Comparison of ENCODE assay signal across 24 mouse cellular contexts in genomic region chr3:62409555-62410182, GRCm38 (mm10).
DNase-seq lines count a peak whose midpoint lies in the region; ATAC-seq lines count a peak whose summit lies in the region.
"Had no signal": no experiment of that assay in that cellular context is flagged by ENCODE, and none has a peak within 500 bp of the region (broad histone marks: within the 10 kb centered on the region; RNA-seq: fewer than 3 reads in every experiment).

No protein-coding gene starts in this region.

- no peak overlapping the region for H3K4me3 ChIP-seq in hindbrain, embryonic 13.5 days
- no peak overlapping the region for H3K4me3 ChIP-seq in hindbrain, embryonic 16.5 days (ENCODE audit: low read length)
- no peak overlapping the region for H3K4me3 ChIP-seq in neural tube, embryonic 11.5 days (ENCODE audit: low read depth, low read length)
- no peak overlapping the region for H3K4me3 ChIP-seq in neural tube, embryonic 12.5 days
- H3K4me3 ChIP-seq: embryonic facial prominence, embryonic 10.5 days; forebrain, embryonic 15.5 days; heart, embryonic 15.5 days; limb, embryonic 12.5 days had no signal

- peak; percentile 29 for DNase-seq in neural tube, embryonic 11.5 days (ENCODE audit: low spot score)
- no peak for DNase-seq in neural tube, embryonic 10.5 days (ENCODE audit: extremely low spot score, low spot score)
- DNase-seq in lung, postnatal 36 days, result no peak
- DNase-seq in kidney, postnatal 10 days, result no peak
- DNase-seq: adrenal gland, adult 2 months; B cell, adult 2 months; cerebellum, adult 2 months; cerebellum, postnatal 25 days; heart, postnatal 36 days; kidney, adult 9 months; kidney, postnatal 25 days; liver, postnatal 0 days had no signal

- peak overlapping the region; percentile 14; the same call in 1 of the 2 replicates for H3K27ac ChIP-seq in hindbrain, embryonic 13.5 days
- no peak overlapping the region for H3K27ac ChIP-seq in hindbrain, embryonic 16.5 days (ENCODE audit: low read depth, low read length)
- H3K27ac ChIP-seq in neural tube, embryonic 11.5 days (ENCODE audit: low read depth, low read length), result no peak overlapping the region
- no peak overlapping the region for H3K27ac ChIP-seq in neural tube, embryonic 12.5 days
- H3K27ac ChIP-seq: embryonic facial prominence, embryonic 10.5 days; forebrain, embryonic 15.5 days; heart, embryonic 15.5 days; limb, embryonic 12.5 days had no signal

- 0 out of 2 replicates have a peak, but pooled peaks cover 8% of the 10 kb centered on the region for H3K4me1 ChIP-seq in hindbrain, embryonic 13.5 days (replicated peaks)
- no peaks in the 10 kb centered on the region; the same call in 1 of the 2 replicates for H3K4me1 ChIP-seq in hindbrain, embryonic 16.5 days (ENCODE audit: control insufficient read depth, insufficient read depth, low read depth, low read length)
- H3K4me1 ChIP-seq in neural tube, embryonic 11.5 days (ENCODE audit: control insufficient read depth, insufficient read depth, low read length), result no peaks in the 10 kb centered on the region
- peaks cover 12% of the 10 kb centered on the region; the same call in 1 of the 2 replicates for H3K4me1 ChIP-seq in neural tube, embryonic 12.5 days

- H3K36me3 ChIP-seq in hindbrain, embryonic 13.5 days, result no peaks in the 10 kb centered on the region
- H3K36me3 ChIP-seq in hindbrain, embryonic 16.5 days (ENCODE audit: control insufficient read depth, insufficient read depth, low read length), result no peaks in the 10 kb centered on the region
- no peaks in the 10 kb centered on the region for H3K36me3 ChIP-seq in neural tube, embryonic 11.5 days (ENCODE audit: control insufficient read depth, insufficient read depth, low read length)
- H3K36me3 ChIP-seq in neural tube, embryonic 12.5 days, result no peaks in the 10 kb centered on the region
- H3K36me3 ChIP-seq: embryonic facial prominence, embryonic 10.5 days; forebrain, embryonic 15.5 days; G1E; heart, embryonic 15.5 days; limb, embryonic 12.5 days had no signal

- WGBS in hindbrain, embryonic 13.5 days, result 11% methylated on average over 8 of the region's 8 CpGs
- 15% methylated on average over 8 of the region's 8 CpGs for WGBS in hindbrain, embryonic 16.5 days
- 23% methylated on average over 8 of the region's 8 CpGs for WGBS in neural tube, embryonic 11.5 days
- 11% methylated on average over 8 of the region's 8 CpGs for WGBS in neural tube, embryonic 12.5 days

- H3K27me3 ChIP-seq in hindbrain, embryonic 13.5 days, result no peaks in the 10 kb centered on the region
- no peaks in the 10 kb centered on the region for H3K27me3 ChIP-seq in hindbrain, embryonic 16.5 days (replicated peaks; ENCODE audit: control insufficient read depth, insufficient read depth, low read length)
- H3K27me3 ChIP-seq in neural tube, embryonic 11.5 days (ENCODE audit: control insufficient read depth, insufficient read depth, low read length), result no peaks in the 10 kb centered on the region
- H3K27me3 ChIP-seq in neural tube, embryonic 12.5 days (replicated peaks), result no peaks in the 10 kb centered on the region
- H3K27me3 ChIP-seq: CH12.LX; forebrain, embryonic 15.5 days; heart, embryonic 15.5 days; limb, embryonic 12.5 days had no signal

- H3K9ac ChIP-seq in hindbrain, embryonic 13.5 days, result no peak overlapping the region
- H3K9ac ChIP-seq in hindbrain, embryonic 16.5 days (ENCODE audit: low read depth, low read length), result no peak overlapping the region
- no peak overlapping the region for H3K9ac ChIP-seq in neural tube, embryonic 11.5 days (ENCODE audit: low read length)
- H3K9ac ChIP-seq in neural tube, embryonic 12.5 days, result no peak overlapping the region
- H3K9ac ChIP-seq: forebrain, embryonic 15.5 days; heart, embryonic 15.5 days; limb, embryonic 12.5 days; liver, postnatal 0 days had no signal

- ATAC-seq in hindbrain, embryonic 13.5 days (ENCODE audit: low FRiP score), result peak; percentile 71
- no peak for ATAC-seq in hindbrain, embryonic 16.5 days
- peak; percentile 66 for ATAC-seq in neural tube, embryonic 11.5 days (ENCODE audit: insufficient read depth, low FRiP score, low TSS enrichment)
- peak; percentile 83 for ATAC-seq in neural tube, embryonic 12.5 days (ENCODE audit: low FRiP score, low read depth)
- ATAC-seq: liver, postnatal 0 days; lung, postnatal 0 days; Patski had no signal

- H3K9me3 ChIP-seq in hindbrain, embryonic 13.5 days, result no peaks in the 10 kb centered on the region
- no peaks in the 10 kb centered on the region for H3K9me3 ChIP-seq in hindbrain, embryonic 16.5 days (ENCODE audit: control insufficient read depth, low read length)
- H3K9me3 ChIP-seq in neural tube, embryonic 11.5 days (ENCODE audit: control insufficient read depth, low read length), result no peaks in the 10 kb centered on the region
- no peaks in the 10 kb centered on the region for H3K9me3 ChIP-seq in neural tube, embryonic 12.5 days
- H3K9me3 ChIP-seq: embryonic facial prominence, embryonic 10.5 days; forebrain, embryonic 15.5 days; G1E; heart, embryonic 15.5 days; limb, embryonic 12.5 days had no signal

- no peak overlapping the region for H3K4me2 ChIP-seq in hindbrain, embryonic 13.5 days
- H3K4me2 ChIP-seq in hindbrain, embryonic 16.5 days (ENCODE audit: low read length), result no peak overlapping the region
- no peak overlapping the region for H3K4me2 ChIP-seq in neural tube, embryonic 11.5 days (ENCODE audit: low read depth)
- H3K4me2 ChIP-seq in neural tube, embryonic 12.5 days (replicated peaks), result no peak overlapping the region
- H3K4me2 ChIP-seq: forebrain, embryonic 15.5 days; heart, embryonic 15.5 days; limb, embryonic 12.5 days; liver, embryonic 11.5 days had no signal
